Mouse (Mus musculus): ENCODE measurements around the gene Prkacb. TPM values are rescaled to one million over a fixed set of nuclear protein-coding genes. Genes with fewer than 3 reads are reported as not detected.
"Not testable (repeated sequence)": the region's sequence is repeated elsewhere in the genome, so short reads cannot be mapped to it uniquely, and the experiment has no call there.

Prkacb gene
- total RNA-seq, 2 experiments from 2014 or later = 61.9 to 64.4 TPM

DNA sequence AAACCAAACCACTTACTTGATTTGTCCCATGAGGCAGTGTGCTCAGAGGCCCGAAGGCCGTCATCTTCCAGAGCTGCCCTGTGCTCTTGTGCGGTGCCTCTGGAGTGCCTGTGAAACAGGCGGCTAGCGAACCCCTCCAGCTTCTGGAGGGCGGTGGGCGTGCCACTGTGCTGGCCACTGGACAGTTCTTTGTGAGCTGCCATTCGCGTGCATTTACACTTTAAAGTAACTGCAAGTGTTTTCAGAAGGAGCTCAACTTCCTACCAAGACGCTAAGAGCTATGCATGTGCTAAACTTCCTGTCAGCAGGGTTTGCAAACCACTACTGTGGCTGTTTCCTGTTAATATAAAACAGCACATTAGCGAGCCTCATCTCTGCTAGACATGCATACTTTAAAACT is 31.7 kb downstream of the Prkacb start:
- intact Hi-C loops (cut with DNase I) = loop anchor here (5.0 kb wide), 1 partner anchor 439 kb away; no protein-coding TSS in a partner anchor
- DNase-seq (ENCODE audit: low spot score) = no peak

DNA sequence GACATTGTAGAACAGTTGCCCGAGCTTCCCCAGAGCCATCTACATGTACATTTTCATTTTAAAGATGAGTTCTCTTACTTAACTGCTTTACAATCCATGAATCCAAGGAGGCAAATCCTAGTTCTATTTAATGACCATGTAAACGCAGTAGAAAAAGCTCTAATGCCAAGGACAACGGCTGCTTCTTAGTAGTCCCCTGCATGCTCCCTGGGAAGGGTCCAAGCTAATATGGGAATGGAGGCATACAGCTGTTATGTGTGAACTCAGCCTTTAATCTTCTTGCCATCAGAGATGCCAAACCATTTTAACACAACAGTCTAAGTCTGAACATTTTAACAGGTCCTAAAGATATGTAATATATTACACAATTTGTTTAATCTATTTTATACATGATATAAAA is 32.5 kb downstream of the Prkacb start:
- intact Hi-C loops (cut with DNase I) = loop anchor here (5.0 kb wide), 1 partner anchor 438 kb away; no protein-coding TSS in a partner anchor
- DNase-seq (ENCODE audit: low spot score) = no peak

DNA sequence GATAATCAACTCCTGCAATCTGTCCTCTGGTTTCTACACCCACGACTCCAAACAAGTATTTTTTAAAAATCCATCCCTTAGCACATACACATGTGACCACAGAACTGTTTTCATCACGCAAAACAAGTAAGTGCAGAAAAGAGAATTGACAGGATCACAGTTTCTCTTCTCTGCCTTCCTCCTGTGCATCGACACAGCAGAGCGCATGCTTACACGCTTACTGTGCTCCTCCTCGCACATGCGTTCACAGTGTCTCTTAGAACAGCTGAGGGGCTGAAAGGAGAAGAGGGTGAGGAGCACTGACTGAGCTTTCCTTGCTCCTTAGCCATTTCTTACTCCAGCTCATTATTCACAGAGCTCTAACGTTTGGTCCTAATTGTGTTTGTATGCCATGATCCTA is 33.9 kb downstream of the Prkacb start:
- intact Hi-C loops (cut with DNase I) = no loop called here

GRCm38 (mm10) chr3:146778451-146778850 is 34.3 kb downstream of the Prkacb start:
- no peak for DNase-seq (ENCODE audit: low spot score)
- intact Hi-C loops (cut with DNase I) = no loop called here

More for the DNA sequence above, 33.9 kb downstream of the Prkacb start:
- DNase-seq (ENCODE audit: low spot score) = no peak

- DNase-seq (ENCODE audit: low spot score) = no peak
- intact Hi-C loops (cut with DNase I) = no loop called here
Measured at GRCm38 (mm10) chr3:146776711-146777110, 36.1 kb downstream of the Prkacb start.

GRCm38 (mm10) chr3:146770853-146771252 is 41.9 kb downstream of the Prkacb start:
- no peak for DNase-seq (ENCODE audit: low spot score)
- intact Hi-C loops (cut with DNase I) = no loop called here

- intact Hi-C loops (cut with DNase I) = no loop called here
- DNase-seq (ENCODE audit: low spot score) = no peak
Measured at GRCm38 (mm10) chr3:146769940-146770659, 42.7 kb downstream of the Prkacb start.

DNA sequence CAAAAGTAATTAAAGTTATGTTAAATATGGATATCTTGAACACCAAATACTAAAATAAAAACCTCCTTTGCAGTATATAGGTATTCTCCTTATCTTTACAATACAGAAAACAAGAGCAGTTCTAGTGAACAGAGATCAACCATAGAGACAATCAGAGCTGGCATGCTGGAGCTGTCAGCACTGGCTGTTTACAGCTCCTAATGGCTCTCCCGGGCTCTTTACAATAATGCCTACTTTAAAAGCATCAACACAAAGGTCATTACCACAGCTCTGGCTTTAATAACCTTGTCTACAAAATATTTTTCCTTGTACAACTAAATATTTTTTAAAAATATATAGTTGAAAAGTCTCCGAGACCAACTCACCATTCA is 43.2 kb downstream of the Prkacb start:
- intact Hi-C loops (cut with DNase I) = no loop called here

DNA sequence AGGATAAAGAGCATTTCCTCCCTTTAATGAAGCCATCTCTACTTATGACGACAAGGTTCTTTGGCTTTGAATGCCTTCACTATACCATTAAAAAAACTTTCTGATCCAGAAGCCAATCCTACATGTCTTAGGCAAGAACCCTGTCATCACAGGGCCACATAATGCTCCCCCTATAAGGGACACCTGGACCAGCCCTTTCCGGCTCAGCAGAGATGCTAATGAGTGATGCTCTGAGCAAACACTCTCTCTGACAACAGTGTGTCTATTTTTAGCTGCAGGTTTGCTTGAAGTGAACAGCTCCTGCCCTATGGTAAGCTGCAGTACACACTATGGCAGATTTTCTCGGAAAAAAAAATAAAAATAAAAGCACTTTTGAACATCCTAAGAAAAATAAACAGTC is 43.9 kb downstream of the Prkacb start:
- no peak for DNase-seq (ENCODE audit: low spot score)
- intact Hi-C loops (cut with DNase I) = no loop called here

More for the DNA sequence above, 43.2 kb downstream of the Prkacb start:
- no peak for DNase-seq (ENCODE audit: low spot score)

GRCm38 (mm10) chr3:146768360-146768759 is 44.4 kb downstream of the Prkacb start:
- DNase-seq (ENCODE audit: low spot score) = no peak
- intact Hi-C loops (cut with DNase I) = no loop called here

DNA sequence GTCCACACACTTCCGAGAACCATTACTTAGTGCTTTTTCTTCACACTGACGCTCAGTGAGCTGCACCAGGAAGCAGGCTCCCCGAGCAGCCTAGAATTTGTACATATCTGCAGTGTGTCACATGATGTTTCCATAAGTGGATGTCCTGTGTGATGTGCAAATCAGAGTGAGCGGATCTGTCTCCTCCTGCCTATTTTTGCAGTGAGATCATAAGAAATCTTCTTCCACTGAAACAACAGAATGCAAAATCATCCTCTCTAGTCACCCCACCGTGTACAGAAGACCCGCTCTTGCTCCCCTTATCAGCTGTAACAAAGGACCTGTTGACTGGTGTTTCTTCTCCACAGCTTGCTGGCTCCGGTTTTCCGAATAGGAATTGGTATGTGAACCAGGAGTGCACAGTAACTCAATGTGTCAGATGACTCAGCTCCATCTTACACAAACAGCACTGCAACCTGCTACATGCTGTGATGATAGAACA is 46.0 kb downstream of the Prkacb start:
- DNase-seq (ENCODE audit: low spot score) = no peak
- intact Hi-C loops (cut with DNase I) = no loop called here

GRCm38 (mm10) chr3:146766071-146766605 is 46.7 kb downstream of the Prkacb start:
- DNase-seq (ENCODE audit: low spot score) = no peak
- intact Hi-C loops (cut with DNase I) = no loop called here

DNA sequence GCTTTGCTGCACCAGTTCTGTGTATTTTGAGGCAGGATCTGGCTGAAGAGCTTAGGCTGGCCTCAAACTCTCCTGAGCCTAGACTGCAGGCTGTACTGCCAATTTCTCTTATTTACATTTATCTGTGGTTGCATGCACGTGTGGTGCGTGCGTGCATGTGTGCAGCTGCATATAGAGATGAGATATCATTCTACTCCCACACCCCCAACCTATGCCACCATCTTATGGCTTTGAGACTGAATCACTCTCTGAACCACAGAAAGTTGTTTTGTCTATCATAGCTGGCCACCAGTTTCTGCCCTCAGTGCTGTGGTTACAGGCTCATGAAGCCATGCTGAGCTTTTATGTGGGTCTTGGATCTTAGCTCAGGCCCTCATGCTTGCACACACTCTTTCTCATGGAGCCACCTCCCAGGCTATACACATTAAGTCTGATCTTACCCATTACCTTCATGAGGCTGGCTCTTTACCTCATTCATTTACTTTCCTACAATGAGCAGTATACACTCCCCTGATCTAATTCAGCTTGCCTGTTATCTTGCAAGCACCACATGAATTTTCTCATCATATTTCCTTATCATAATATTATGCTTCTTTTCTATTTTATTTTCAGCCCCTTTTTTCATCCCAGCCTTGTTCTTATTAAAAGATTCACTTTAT is 47.8 kb downstream of the Prkacb start:
- DNase-seq (ENCODE audit: low spot score) = no peak
- intact Hi-C loops (cut with DNase I) = no loop called here

- DNase-seq (ENCODE audit: low spot score); intact Hi-C loops (cut with DNase I): not testable (repeated sequence)
Measured at GRCm38 (mm10) chr3:146763054-146763453, 49.7 kb downstream of the Prkacb start.

DNA sequence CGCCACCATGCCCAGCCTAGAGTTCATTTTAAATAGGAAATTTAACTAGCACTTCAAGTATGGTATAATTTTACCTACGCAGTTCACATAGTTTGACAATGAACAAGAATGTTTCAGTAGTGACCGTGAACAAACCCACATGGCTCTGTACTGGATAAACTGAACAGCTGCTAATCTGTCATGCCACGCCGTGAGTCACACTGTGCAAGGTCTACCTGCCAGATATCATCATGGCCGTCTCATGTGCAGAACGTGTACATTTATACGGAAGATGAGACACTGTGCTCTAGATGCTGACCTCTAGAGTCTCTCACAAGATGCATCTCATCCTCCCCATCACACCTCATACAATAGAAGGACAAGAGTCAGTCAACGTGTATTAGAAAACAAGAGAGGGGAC is 51.5 kb downstream of the Prkacb start:
- intact Hi-C loops (cut with DNase I) = no loop called here
- DNase-seq (ENCODE audit: low spot score) = no peak

GRCm38 (mm10) chr3:146757970-146758960 is 54.5 kb downstream of the Prkacb start:
- intact Hi-C loops (cut with DNase I) = no loop called here
- DNase-seq (ENCODE audit: low spot score) = no peak

DNA sequence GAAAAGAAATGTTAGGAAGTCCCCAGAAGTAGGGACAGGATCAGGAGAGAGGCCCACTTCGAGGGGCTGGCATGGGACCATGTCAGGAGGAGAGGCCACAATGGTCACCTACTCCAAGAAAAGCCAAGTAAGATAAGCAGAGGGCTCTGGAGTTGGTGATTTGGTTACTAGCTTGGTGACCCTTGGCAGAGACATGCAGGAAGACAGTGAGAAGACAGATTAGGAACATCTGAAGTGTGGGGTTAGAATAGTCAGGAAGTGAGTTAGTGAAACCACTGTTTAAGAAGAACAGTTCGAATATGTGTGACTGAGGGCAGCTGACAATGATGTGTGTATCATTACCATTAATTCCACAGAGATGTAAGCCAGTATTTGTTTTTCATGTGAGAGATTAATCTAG is 58.5 kb downstream of the Prkacb start:
- DNase-seq (ENCODE audit: low spot score) = no peak
- intact Hi-C loops (cut with DNase I) = no loop called here

- DNase-seq (ENCODE audit: low spot score) = no peak
- intact Hi-C loops (cut with DNase I) = no loop called here
Measured at GRCm38 (mm10) chr3:146741564-146742202, 71.1 kb downstream of the Prkacb start.

DNA sequence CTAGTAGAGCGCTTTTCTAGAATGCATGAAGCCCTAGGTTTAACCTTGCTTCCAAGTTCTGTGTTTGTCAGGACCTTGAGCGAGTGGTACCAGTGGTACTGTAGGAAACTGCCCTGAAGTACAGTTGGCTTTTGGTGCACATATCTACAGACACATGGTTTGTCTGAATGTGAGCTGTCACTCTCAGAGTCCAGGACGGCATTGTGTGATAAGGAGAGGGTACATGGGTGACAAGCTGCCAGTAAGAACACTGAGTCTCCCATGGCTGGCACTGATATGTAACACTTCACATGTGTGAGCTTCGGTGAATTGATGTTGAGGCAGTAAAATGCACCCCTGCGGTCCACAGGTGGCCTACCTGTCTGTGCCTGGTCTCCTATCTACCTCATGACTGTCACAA is 71.6 kb downstream of the Prkacb start:
- DNase-seq (ENCODE audit: low spot score) = no peak
- intact Hi-C loops (cut with DNase I) = no loop called here
